In genomic region chr4:125127305-125128084, GRCm38 (mm10) we compare ENCODE assay signal across 8 mouse cellular contexts. TPM values are rescaled to one million over a fixed set of nuclear protein-coding genes. Genes with fewer than 3 reads are reported as not detected.
DNase-seq lines count a peak whose midpoint lies in the region; ATAC-seq and TF ChIP-seq lines count a peak whose summit lies in the region.

TSS of gene Zc3h12a (minus strand) at chr4:125127840.

- TF ChIP-seq POLR2A in heart, adult 2 months (IDR thresholded peaks at IDR 0.05; ENCODE audit: insufficient read depth, low read depth, low read length) = peak; percentile 79
- peak; percentile 89 for TF ChIP-seq POLR2A in kidney, adult 2 months (IDR thresholded peaks at IDR 0.05; ENCODE audit: low read depth, low read length)

- no peaks in the 10 kb centered on the region for H3K79me2 ChIP-seq in heart, adult 2 months (replicated peaks; ENCODE audit: control insufficient read depth, insufficient read depth, low read length)

- peak; percentile 91 for ATAC-seq in liver, embryonic 13.5 days (ENCODE audit: low read depth)
- peak; percentile 91 for ATAC-seq in stomach, embryonic 14.5 days (ENCODE audit: insufficient number of reproducible peaks, insufficient read depth, low FRiP score, low read depth)

- H3K36me3 ChIP-seq in embryonic facial prominence, embryonic 10.5 days (replicated peaks) = no peaks in the 10 kb centered on the region
- no peaks in the 10 kb centered on the region for H3K36me3 ChIP-seq in heart, adult 2 months (ENCODE audit: control insufficient read depth, insufficient read depth, low read length)
- H3K36me3 ChIP-seq in kidney, adult 2 months (ENCODE audit: control insufficient read depth, insufficient read depth, low read length) = no peaks in the 10 kb centered on the region
- H3K36me3 ChIP-seq in liver, embryonic 13.5 days = no peaks in the 10 kb centered on the region
- H3K36me3 ChIP-seq in stomach, embryonic 14.5 days (ENCODE audit: control insufficient read depth, insufficient read depth, low read length) = no peaks in the 10 kb centered on the region

- H3K27ac ChIP-seq in embryonic facial prominence, embryonic 10.5 days (replicated peaks) = peak within 1 kb of the TSS; percentile 65; the same call in 1 of the 2 replicates
- H3K27ac ChIP-seq in heart, adult 2 months = peak within 1 kb of the TSS; percentile 98
- H3K27ac ChIP-seq in kidney, adult 2 months (ENCODE audit: insufficient read depth, low read depth, low read length) = peak within 1 kb of the TSS; percentile 95
- peak within 1 kb of the TSS; percentile 68 for H3K27ac ChIP-seq in liver, embryonic 13.5 days
- no peak within 1 kb of the TSS for H3K27ac ChIP-seq in stomach, embryonic 14.5 days (ENCODE audit: low read length)

- H3K9me3 ChIP-seq in embryonic facial prominence, embryonic 10.5 days = no peaks in the 10 kb centered on the region
- no peaks in the 10 kb centered on the region for H3K9me3 ChIP-seq in liver, embryonic 13.5 days (replicated peaks)
- no peaks in the 10 kb centered on the region for H3K9me3 ChIP-seq in stomach, embryonic 14.5 days (ENCODE audit: control insufficient read depth, low read depth, low read length)

- intact Hi-C loops in heart, adult 2 months (cut with DNase I) = no loop called here

- peak within 1 kb of the TSS; percentile 92 for H3K9ac ChIP-seq in heart, adult 2 months (ENCODE audit: low read depth, low read length)
- H3K9ac ChIP-seq in liver, embryonic 13.5 days = peak within 1 kb of the TSS; percentile 70
- peak within 1 kb of the TSS; percentile 12; the same call in 1 of the 2 replicates for H3K9ac ChIP-seq in stomach, embryonic 14.5 days (replicated peaks; ENCODE audit: low read depth, low read length)

- 0 out of 2 replicates have a peak, but pooled peaks have one; percentile 2 for TF ChIP-seq EP300 in heart, adult 2 months (IDR thresholded peaks at IDR 0.05; ENCODE audit: insufficient read depth, low read depth, low read length)

- peak within 1 kb of the TSS; percentile 98 for H3K4me2 ChIP-seq in liver, embryonic 13.5 days
- H3K4me2 ChIP-seq in stomach, embryonic 14.5 days (replicated peaks; ENCODE audit: low read depth, low read length) = peak within 1 kb of the TSS; percentile 88

- 2% methylated on average over 62 of the region's 62 CpGs for WGBS in embryonic facial prominence, embryonic 10.5 days
- under 1% methylated on average over 61 of the region's 62 CpGs for WGBS in heart, adult 2 months
- under 1% methylated on average over 62 of the region's 62 CpGs for WGBS in kidney, adult 2 months
- WGBS in liver, embryonic 13.5 days (ENCODE audit: insufficient replicate concordance) = under 1% methylated on average over 62 of the region's 62 CpGs
- 2% methylated on average over 62 of the region's 62 CpGs for WGBS in stomach, embryonic 14.5 days

- no peak for TF ChIP-seq CTCF in heart, adult 2 months (IDR thresholded peaks at IDR 0.05)
- no peak for TF ChIP-seq CTCF in kidney, adult 2 months (conservative IDR thresholded peaks at IDR 0.05; ENCODE audit: insufficient read depth, insufficient read length, low read depth, low read length)

- H3K27me3 ChIP-seq in embryonic facial prominence, embryonic 10.5 days (replicated peaks; ENCODE audit: low read depth, poor library complexity, severe bottlenecking) = peaks cover 51% of the 10 kb centered on the region
- no peaks in the 10 kb centered on the region for H3K27me3 ChIP-seq in heart, adult 2 months (ENCODE audit: control insufficient read depth, insufficient read depth, low read length)
- no peaks in the 10 kb centered on the region for H3K27me3 ChIP-seq in kidney, adult 2 months (replicated peaks; ENCODE audit: control insufficient read depth, insufficient read depth, low read length)
- H3K27me3 ChIP-seq in liver, embryonic 13.5 days = 0 out of 2 replicates have a peak, but pooled peaks cover 5% of the 10 kb centered on the region
- no peaks in the 10 kb centered on the region for H3K27me3 ChIP-seq in stomach, embryonic 14.5 days (ENCODE audit: control insufficient read depth, insufficient read depth, low read length)

- peaks cover 51% of the 10 kb centered on the region for H3K4me1 ChIP-seq in embryonic facial prominence, embryonic 10.5 days
- peaks cover 33% of the 10 kb centered on the region for H3K4me1 ChIP-seq in heart, adult 2 months (ENCODE audit: control insufficient read depth, insufficient read depth, low read length)
- H3K4me1 ChIP-seq in kidney, adult 2 months (ENCODE audit: control insufficient read depth, insufficient read depth, low read length) = peaks cover 42% of the 10 kb centered on the region
- peaks cover 65% of the 10 kb centered on the region for H3K4me1 ChIP-seq in liver, embryonic 13.5 days (replicated peaks)
- peaks cover 22% of the 10 kb centered on the region for H3K4me1 ChIP-seq in stomach, embryonic 14.5 days (ENCODE audit: control insufficient read depth, insufficient read depth, low read length)

- peak within 1 kb of the TSS; percentile 82 for H3K4me3 ChIP-seq in embryonic facial prominence, embryonic 10.5 days
- H3K4me3 ChIP-seq in heart, adult 2 months = peak within 1 kb of the TSS; percentile 73
- H3K4me3 ChIP-seq in kidney, adult 2 months (ENCODE audit: insufficient read depth, low read depth, low read length) = peak within 1 kb of the TSS; percentile 95
- peak within 1 kb of the TSS; percentile 74 for H3K4me3 ChIP-seq in liver, embryonic 13.5 days (replicated peaks)
- peak within 1 kb of the TSS; percentile 65 for H3K4me3 ChIP-seq in stomach, embryonic 14.5 days (ENCODE audit: low read depth, low read length)

- DNase-seq in A20 (ENCODE audit: low read depth, low spot score) = peak; percentile 97
- peak; percentile 85 for DNase-seq in adrenal gland, adult 8-10 months
- DNase-seq in embryonic facial prominence, embryonic 10.5 days (ENCODE audit: low spot score) = peak; percentile 91
- DNase-seq in heart, adult 2 months = peak; percentile 93 to 95
- DNase-seq in kidney, adult 2 months = peak; percentile 95
- DNase-seq in liver, embryonic 13.5 days = peak; percentile 81
- DNase-seq in naive thymus-derived CD4-positive, alpha-beta T cell, adult 2 months (ENCODE audit: low read depth) = peak; percentile 97

RNA-seq across cellular contexts. Expression of gene Zc3h12a, which starts in this region (rescaled TPM):
- total RNA-seq in adrenal gland, adult 8-10 months (2022) = 10 to 100 TPM in 1 of 4 experiments, 1 to 10 TPM in 3; 7.2 to 10.2 (median 8.1) TPM
- 0.49 and 0.64 TPM in 2 replicates for polyA plus RNA-seq in embryonic facial prominence, embryonic 10.5 days (2016; fragmentation: Nextera tagmentation; extraction: Ambion mirVana)
- 1 to 10 TPM; 3.0 to 4.8 TPM for total RNA-seq in heart, adult 2 months (2021)
- 5.0 TPM in 2 replicates for polyA plus RNA-seq in heart, adult 2 months (2012; rRNA removed)
- polyA plus RNA-seq in kidney, adult 2 months (2012; rRNA removed) = 4.4 and 5.3 TPM in 2 replicates
- polyA plus RNA-seq in liver, embryonic 13.5 days (2015; fragmentation: Nextera tagmentation; extraction: Ambion mirVana) = 0.36 and 0.39 TPM in 2 replicates
- polyA plus RNA-seq in stomach, embryonic 14.5 days (2014; fragmentation: Nextera tagmentation; extraction: Ambion mirVana) = 1.1 and 1.2 TPM in 2 replicates

Comparison
In these comparisons a context has a peak if more than half of its experiments do, and no peak if none do; other contexts are left out.
1. Peak in DNase-seq, H3K4me3 ChIP-seq and H3K27ac ChIP-seq in embryonic facial prominence, embryonic 10.5 days; RNA of the gene not detected or under 1 TPM.
2. Peak in DNase-seq, ATAC-seq, H3K4me3 ChIP-seq, H3K27ac ChIP-seq, H3K9ac ChIP-seq and H3K4me2 ChIP-seq in liver, embryonic 13.5 days; RNA of the gene not detected or under 1 TPM.
3. H3K9ac ChIP-seq: peak in every context shown above with its lines; median percentile 92 in heart, adult 2 months; 70 in liver, embryonic 13.5 days; 12 in stomach, embryonic 14.5 days.